In the genomic region with DNA sequence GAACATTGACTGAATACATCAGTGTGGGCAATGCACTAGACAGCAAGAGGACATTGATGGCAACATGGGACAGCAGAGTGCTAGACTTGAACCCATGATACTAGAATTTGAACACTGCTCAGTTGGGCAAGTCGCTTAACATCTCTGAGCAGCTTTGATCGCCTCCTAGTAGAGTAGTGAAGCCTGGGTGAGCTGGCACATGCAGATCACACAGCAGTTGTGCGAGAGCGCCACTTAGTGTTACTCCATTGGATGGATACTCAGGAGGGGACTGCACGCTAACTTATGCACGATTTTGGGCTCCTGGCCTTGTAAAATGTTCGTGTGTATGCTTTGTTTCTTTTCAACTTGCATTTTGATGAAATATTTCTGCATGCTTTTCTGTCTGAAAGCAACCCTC, we compare ENCODE assay signal across 13 mouse cellular contexts. TPM values are rescaled to one million over a fixed set of nuclear protein-coding genes. Genes with fewer than 3 reads are reported as not detected.
DNase-seq lines count a peak whose midpoint lies in the region; ATAC-seq and TF ChIP-seq lines count a peak whose summit lies in the region.
"Had no signal": no experiment of that assay in that cellular context is flagged by ENCODE, and none has a peak within 500 bp of the region (broad histone marks: within the 10 kb centered on the region; RNA-seq: fewer than 3 reads in every experiment).

No protein-coding gene starts in this region.

- no peak overlapping the region for H3K9ac ChIP-seq in forebrain, postnatal 0 days
- H3K9ac ChIP-seq in forebrain, embryonic 15.5 days (replicated peaks) = no peak overlapping the region
- no peak overlapping the region for H3K9ac ChIP-seq in CH12.LX (ENCODE audit: insufficient read depth, low read depth)
- no peak overlapping the region for H3K9ac ChIP-seq in liver, embryonic 14.5 days (replicated peaks)
- H3K9ac ChIP-seq: heart, embryonic 13.5 days; lung, embryonic 15.5 days had no signal

- no peak overlapping the region for H3K4me2 ChIP-seq in forebrain, postnatal 0 days (ENCODE audit: low read depth)
- no peak overlapping the region for H3K4me2 ChIP-seq in forebrain, embryonic 15.5 days (replicated peaks)
- H3K4me2 ChIP-seq in CH12.LX (ENCODE audit: insufficient read depth, low read depth, poor library complexity, severe bottlenecking) = no peak overlapping the region
- H3K4me2 ChIP-seq in liver, embryonic 14.5 days (ENCODE audit: low read depth) = no peak overlapping the region
- H3K4me2 ChIP-seq: heart, embryonic 13.5 days; lung, embryonic 15.5 days had no signal

- dilution Hi-C loops in CH12.LX (cut with MboI; ENCODE audit: extremely low pct_ligation_motif_present, extremely low pct_unique_long_range_greater_than_20kb, low sequenced_read_pairs) = no loop called here

- DNase-seq in forebrain, postnatal 0 days = no peak
- no peak for DNase-seq in lung, adult 2 months
- no peak for DNase-seq in lung, adult 18-20 months
- no peak for DNase-seq in CH12.LX (ENCODE audit: extremely low read depth)
- no peak for DNase-seq in liver, embryonic 14.5 days (ENCODE audit: low read depth in 3 of 3, low spot score in 3 of 3)
- DNase-seq in T-cell, adult 2 months (ENCODE audit: low spot score) = no peak
- DNase-seq in layer of hippocampus, adult 11-12 months (ENCODE audit: low spot score) = no peak
- DNase-seq: adrenal gland, adult 8-10 months; kidney, adult 11 months; right cerebral cortex, adult 18-20 months had no signal

- peak; percentile 41 for TF ChIP-seq CTCF in forebrain, postnatal 0 days (IDR thresholded peaks at IDR 0.05; ENCODE audit: low read depth)
- peak; percentile 14; the same call in 1 of the 2 replicates for TF ChIP-seq CTCF in lung, adult 2 months (IDR thresholded peaks at IDR 0.05; ENCODE audit: insufficient read depth, low read length)
- TF ChIP-seq CTCF in CH12.LX (conservative IDR thresholded peaks at IDR 0.05 in 1 of 2, IDR thresholded peaks at IDR 0.05 in 1 of 2; ENCODE audit: low read depth in 2 of 2, low read length in 2 of 2) = peak in 1 of 2 experiments; percentile 50; a peak in 2 of 4 replicates
- peak; percentile 54 for TF ChIP-seq CTCF in liver, embryonic 14.5 days (IDR thresholded peaks at IDR 0.05; ENCODE audit: low read depth)

- TF ChIP-seq POLR2A in lung, adult 2 months (IDR thresholded peaks at IDR 0.05; ENCODE audit: borderline replicate concordance, extremely low read depth, low read depth, low read length) = no peak
- TF ChIP-seq POLR2A in CH12.LX (IDR thresholded peaks at IDR 0.05; ENCODE audit: low read depth, low read length) = no peak

- no peak overlapping the region for H3K4me3 ChIP-seq in forebrain, postnatal 0 days (ENCODE audit: low read depth, low read length)
- no peak overlapping the region for H3K4me3 ChIP-seq in forebrain, embryonic 15.5 days
- H3K4me3 ChIP-seq in lung, adult 2 months (replicated peaks; ENCODE audit: extremely low read depth, low read depth, low read length) = no peak overlapping the region
- no peak overlapping the region for H3K4me3 ChIP-seq in CH12.LX (replicated peaks in 1 of 3; ENCODE audit: low read depth in 2 of 3, low read length in 2 of 3, poor library complexity in 1 of 3)
- H3K4me3 ChIP-seq in liver, embryonic 14.5 days (ENCODE audit: insufficient read depth in 1 of 2, low read depth in 2 of 2, low read length in 2 of 2) = no peak overlapping the region
- H3K4me3 ChIP-seq: heart, embryonic 13.5 days; lung, embryonic 15.5 days had no signal

- in situ Hi-C loops in CH12.LX (cut with MboI; ENCODE audit: low pct_ligation_motif_present, low pct_unique_long_range_greater_than_20kb, low sequenced_read_pairs) = loop anchor here (25.0 kb wide), 1 partner anchor 337 kb away; the partner anchor contains the start of gene Rabepk

- no peak for ATAC-seq in forebrain, postnatal 0 days
- ATAC-seq in forebrain, embryonic 15.5 days (replicated peaks) = no peak
- ATAC-seq in liver, embryonic 14.5 days (ENCODE audit: insufficient read depth) = no peak

- no peaks in the 10 kb centered on the region for H3K4me1 ChIP-seq in forebrain, postnatal 0 days (ENCODE audit: insufficient read depth)
- no peaks in the 10 kb centered on the region for H3K4me1 ChIP-seq in forebrain, embryonic 15.5 days
- H3K4me1 ChIP-seq in lung, adult 2 months (ENCODE audit: control insufficient read depth, insufficient read depth, low read length) = no peaks in the 10 kb centered on the region
- peaks cover 0 to 15% of the 10 kb centered on the region in 2 experiments; a peak in 3 of 4 replicates for H3K4me1 ChIP-seq in CH12.LX (ENCODE audit: control insufficient read depth in 1 of 2, insufficient read depth in 2 of 2)
- no peaks in the 10 kb centered on the region for H3K4me1 ChIP-seq in liver, embryonic 14.5 days (replicated peaks; ENCODE audit: control insufficient read depth in 2 of 2, insufficient read depth in 2 of 2, low read length in 1 of 2)
- H3K4me1 ChIP-seq: lung, embryonic 15.5 days had no signal

- no peak overlapping the region for H3K27ac ChIP-seq in forebrain, postnatal 0 days (ENCODE audit: low read depth, low read length)
- H3K27ac ChIP-seq in forebrain, embryonic 15.5 days (replicated peaks) = no peak overlapping the region
- H3K27ac ChIP-seq in CH12.LX (ENCODE audit: insufficient read depth, low read depth) = no peak overlapping the region
- H3K27ac ChIP-seq in liver, embryonic 14.5 days = no peak overlapping the region
- H3K27ac ChIP-seq: heart, embryonic 13.5 days; lung, embryonic 15.5 days had no signal

- peaks cover 3% of the 10 kb centered on the region; the same call in 1 of the 2 replicates for H3K79me2 ChIP-seq in CH12.LX (replicated peaks; ENCODE audit: control insufficient read depth, extremely low read depth, insufficient read depth, poor library complexity, severe bottlenecking)

- TF ChIP-seq RAD21 in CH12.LX (IDR thresholded peaks at IDR 0.05; ENCODE audit: low read depth, low read length) = peak; percentile 46

- TF ChIP-seq EP300 in CH12.LX (IDR thresholded peaks at IDR 0.05; ENCODE audit: low read length) = no peak
- no peak for TF ChIP-seq EP300 in liver, embryonic 14.5 days (IDR thresholded peaks at IDR 0.05; ENCODE audit: low read depth)

- whole genome bisulfite sequencing in forebrain, postnatal 0 days = 64% methylated on average over 7 of the region's 7 CpGs
- 71% methylated on average over 7 of the region's 7 CpGs for WGBS in forebrain, embryonic 15.5 days
- WGBS in lung, adult 2 months = 75% methylated on average over 7 of the region's 7 CpGs
- 74% methylated on average over 7 of the region's 7 CpGs for WGBS in liver, embryonic 14.5 days (ENCODE audit: insufficient replicate concordance)

- H3K36me3 ChIP-seq in forebrain, postnatal 0 days (ENCODE audit: insufficient read depth) = peaks cover 25% of the 10 kb centered on the region
- H3K36me3 ChIP-seq in forebrain, embryonic 15.5 days = peaks cover 26% of the 10 kb centered on the region
- H3K36me3 ChIP-seq in CH12.LX (replicated peaks in 1 of 2; ENCODE audit: control insufficient read depth in 1 of 2, insufficient read depth in 1 of 2, low read length in 1 of 2) = peaks cover 54 to 85% of the 10 kb centered on the region in 2 experiments
- H3K36me3 ChIP-seq in liver, embryonic 14.5 days (replicated peaks; ENCODE audit: control insufficient read depth, insufficient read depth, low read depth) = peaks cover 2% of the 10 kb centered on the region

- H3K9me3 ChIP-seq in forebrain, postnatal 0 days (ENCODE audit: low read length) = no peaks in the 10 kb centered on the region
- H3K9me3 ChIP-seq in forebrain, embryonic 15.5 days = no peaks in the 10 kb centered on the region
- H3K9me3 ChIP-seq in CH12.LX (replicated peaks; ENCODE audit: low read length) = no peaks in the 10 kb centered on the region
- no peaks in the 10 kb centered on the region for H3K9me3 ChIP-seq in liver, embryonic 14.5 days (ENCODE audit: control insufficient read depth, low read length)
- H3K9me3 ChIP-seq: heart, embryonic 13.5 days; lung, embryonic 15.5 days had no signal

- no peaks in the 10 kb centered on the region for H3K27me3 ChIP-seq in forebrain, postnatal 0 days (ENCODE audit: insufficient read depth, low read length)
- no peaks in the 10 kb centered on the region for H3K27me3 ChIP-seq in forebrain, embryonic 15.5 days
- no peaks in the 10 kb centered on the region for H3K27me3 ChIP-seq in CH12.LX (replicated peaks)
- no peaks in the 10 kb centered on the region for H3K27me3 ChIP-seq in liver, embryonic 14.5 days (ENCODE audit: control insufficient read depth, insufficient read depth, low read length)
- H3K27me3 ChIP-seq: heart, embryonic 13.5 days; lung, embryonic 15.5 days had no signal

TF ChIP-seq in CH12.LX, 34 proteins besides CTCF, POLR2A, EP300 and RAD21:
- TF ChIP-seq SMC3 (IDR thresholded peaks at IDR 0.05; ENCODE audit: low read depth, low read length) = no peak
- TF ChIP-seq MAX (IDR thresholded peaks at IDR 0.05; ENCODE audit: low read length) = no peak
- TF ChIP-seq ZKSCAN1 (IDR thresholded peaks at IDR 0.05; ENCODE audit: borderline replicate concordance, low read depth, low read length) = no peak
- no peak for TF ChIP-seq JUND (conservative IDR thresholded peaks at IDR 0.05; ENCODE audit: low read depth, low read length)
- TF ChIP-seq CHD2 (IDR thresholded peaks at IDR 0.05; ENCODE audit: low read length) = no peak
- TF ChIP-seq USF2 (conservative IDR thresholded peaks at IDR 0.05; ENCODE audit: low read depth, low read length) = no peak
- no peak for TF ChIP-seq USF1 (IDR thresholded peaks at IDR 0.05; ENCODE audit: low read depth, low read length)

RNA-seq across cellular contexts. Expression of gene Cntrl, which starts 15.4 kb away (rescaled TPM):
- total RNA-seq in forebrain, postnatal 0 days (2014; rRNA removed) = 10.4 and 17.4 TPM in 2 replicates
- polyA plus RNA-seq in forebrain, postnatal 0 days (2015; fragmentation: Nextera tagmentation; extraction: Ambion mirVana) = 5.5 and 7.0 TPM in 2 replicates
- polyA plus RNA-seq in forebrain, embryonic 15.5 days (2015; fragmentation: Nextera tagmentation; extraction: Ambion mirVana) = 15.5 and 17.9 TPM in 2 replicates
- 10.3 and 14.9 TPM in 2 replicates for polyA plus RNA-seq in lung, adult 2 months (2012; rRNA removed)
- total RNA-seq in CH12.LX (2012; rRNA removed) (55.6 and 59.1 TPM in 2 replicates), CH12.LX (2014; rRNA removed) (64.5 and 66.3 TPM in 2 replicates)
- polyA plus RNA-seq in CH12.LX (2012; ENCODE audit: insufficient read length, low read depth) = 64.5 and 69.7 TPM in 2 replicates
- polyA plus RNA-seq in liver, embryonic 14.5 days (2012; rRNA removed) = 7.6 and 12.0 TPM in 2 replicates
- polyA plus RNA-seq in liver, embryonic 14.5 days (2014; fragmentation: Nextera tagmentation; extraction: Ambion mirVana) = 8.0 and 9.8 TPM in 2 replicates

RNA-seq across cellular contexts. Expression of gene AI182371, which starts 23.4 kb away (rescaled TPM):
- total RNA-seq in forebrain, postnatal 0 days (2014; rRNA removed) = 0.33 and 0.38 TPM in 2 replicates
- 0.18 TPM in 1 of 2 replicates, not detected in the other for polyA plus RNA-seq in forebrain, postnatal 0 days (2015; fragmentation: Nextera tagmentation; extraction: Ambion mirVana)
- 0.32 and 0.39 TPM in 2 replicates for polyA plus RNA-seq in forebrain, embryonic 15.5 days (2015; fragmentation: Nextera tagmentation; extraction: Ambion mirVana)
- 0.80 and 1.3 TPM in 2 replicates for polyA plus RNA-seq in lung, adult 2 months (2012; rRNA removed)
- total RNA-seq in CH12.LX (2012; rRNA removed) (0.68 and 0.80 TPM in 2 replicates), CH12.LX (2014; rRNA removed) (0.31 and 0.56 TPM in 2 replicates)
- polyA plus RNA-seq in CH12.LX (2012; ENCODE audit: insufficient read length, low read depth) = 0.74 and 0.90 TPM in 2 replicates
- 10.5 and 16.5 TPM in 2 replicates for polyA plus RNA-seq in liver, embryonic 14.5 days (2012; rRNA removed)
- 7.5 and 8.6 TPM in 2 replicates for polyA plus RNA-seq in liver, embryonic 14.5 days (2014; fragmentation: Nextera tagmentation; extraction: Ambion mirVana)
